Mouse (Mus musculus) spleen, postnatal 10 days (tissue): ENCODE measurements around the gene Lrrc8a.

ENCODE experiments used
- DNase-seq, 2 experiments: peaks; one replicate each; pipeline ENCODE4 v3.0.0; 2021 to 2022; ENCODE audit warnings: low spot score in 2 of 2

Lrrc8a gene

DNA sequence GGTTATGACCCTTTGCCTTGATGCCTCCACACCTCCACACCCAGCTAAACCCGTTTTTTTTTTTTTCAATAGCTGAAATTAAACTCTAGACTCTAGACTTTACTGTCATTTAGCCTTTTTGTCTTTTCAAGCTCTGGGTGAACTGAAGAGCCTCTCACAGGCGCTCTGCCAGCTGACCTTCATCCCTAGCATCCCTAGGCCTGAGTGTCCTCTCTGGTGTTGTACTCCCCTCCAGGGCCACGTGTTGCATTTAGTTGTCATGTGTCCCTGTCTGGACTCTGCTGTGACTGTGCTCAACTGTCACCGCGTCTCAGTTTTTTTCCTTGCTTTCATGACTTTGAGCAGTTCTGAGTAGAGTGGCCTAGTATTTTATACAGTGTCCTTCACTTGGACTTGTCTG is 62.5 kb downstream of the Lrrc8a start:
- no peak for DNase-seq

DNA sequence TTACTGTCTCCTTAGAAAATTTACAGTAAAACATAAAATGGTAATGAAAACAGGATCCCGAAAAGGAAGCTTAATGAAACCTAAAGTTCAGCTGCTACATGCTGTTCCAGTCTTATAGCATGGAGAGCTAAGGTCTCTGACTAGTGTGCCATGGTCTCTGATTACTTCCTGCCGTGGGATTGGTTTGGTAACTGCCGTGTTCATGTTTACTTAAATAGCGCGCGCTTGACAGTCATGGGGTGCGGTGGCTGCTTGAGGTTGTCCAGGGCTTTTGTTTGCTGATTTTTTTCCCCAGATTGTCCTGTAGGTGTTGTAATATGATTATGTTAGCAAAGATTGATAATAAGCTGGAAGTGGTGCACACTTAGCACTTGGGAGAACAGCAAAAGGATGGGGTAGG is 68.6 kb downstream of the Lrrc8a start:
- no peak for DNase-seq

DNA sequence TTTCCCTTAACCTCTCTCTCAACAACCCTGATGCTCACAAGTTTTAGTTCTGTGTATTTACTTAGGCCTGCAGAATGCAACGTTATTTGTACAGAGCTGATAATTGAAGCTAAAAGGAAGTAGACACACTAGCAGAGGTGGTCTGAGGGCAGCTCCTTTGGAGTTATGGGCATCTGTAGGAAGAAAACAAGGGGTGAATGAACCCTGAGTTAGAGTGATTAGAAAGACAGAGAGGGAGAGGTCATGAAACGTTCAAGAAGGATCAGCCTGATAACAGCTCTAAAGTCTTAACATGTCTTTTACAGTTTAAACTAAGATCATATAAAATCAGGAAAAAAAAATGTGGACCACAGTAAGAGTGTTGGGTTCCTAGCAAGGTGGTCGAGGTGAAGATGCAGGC is 71.8 kb downstream of the Lrrc8a start:
- DNase-seq, result no peak

DNA sequence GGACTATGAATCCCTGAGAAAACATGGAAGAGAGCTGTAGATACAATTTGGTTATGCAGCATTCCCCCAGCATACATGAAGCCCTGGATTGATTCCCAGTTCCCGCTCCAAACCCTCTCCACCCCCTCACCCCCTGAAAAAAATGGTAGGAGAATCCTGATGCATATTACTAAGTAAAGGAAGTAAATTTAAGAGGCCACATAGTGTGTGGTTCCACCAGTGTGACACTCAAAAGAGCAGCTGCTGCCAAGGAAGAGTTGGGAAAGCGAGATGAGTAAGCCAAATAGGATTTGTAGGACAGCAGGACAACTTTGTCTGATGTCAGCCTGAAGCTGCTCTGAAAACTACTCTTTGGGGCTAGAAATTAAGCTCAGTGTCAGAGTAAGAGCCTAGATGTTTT is 74.0 kb downstream of the Lrrc8a start:
- DNase-seq, result no peak
